Mouse (Mus musculus) G1E (cell line): Measurements from ENCODE around the gene Cbx1.

Source experiments
- CTCF ChIP-seq: IDR thresholded peaks from 2 replicates; pipeline ENCODE4 v1.5.1; 2012; ENCODE audit warnings: low read depth, low read length, inconsistent platforms, mixed read lengths
- POLR2AphosphoS5 ChIP-seq: IDR thresholded peaks from 2 replicates; pipeline ENCODE4 v1.6.1; 2012; ENCODE audit warnings: low read depth, low read length, inconsistent platforms; ENCODE audit not compliant: insufficient replicate concordance

DNA sequence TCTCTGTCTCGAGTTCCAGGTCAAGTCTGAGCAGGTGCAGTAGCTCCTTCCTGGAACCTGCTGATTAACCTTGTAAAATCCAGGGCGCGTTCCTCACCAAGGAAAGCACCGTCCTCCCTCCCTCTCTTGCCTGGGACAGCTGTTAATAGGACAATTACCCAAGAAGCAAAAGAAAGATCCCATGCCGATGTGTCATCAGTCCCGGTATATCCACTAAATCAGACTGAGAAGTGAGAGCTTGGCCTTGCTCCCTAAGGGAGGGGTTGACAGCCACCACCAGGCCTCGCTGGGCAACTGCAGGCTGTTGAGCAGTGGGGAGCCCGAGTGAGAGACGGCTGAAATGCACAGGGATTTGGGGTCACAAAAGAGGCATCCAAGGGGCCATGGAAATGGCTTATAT is 48.4 kb downstream of the Cbx1 start:
- TF ChIP-seq CTCF, result no peak
- no peak for TF ChIP-seq POLR2AphosphoS5
